Mouse (Mus musculus) myocyte (in vitro differentiated cells): ENCODE measurements around the gene 2610318N02Rik. TPM values are rescaled to one million over a fixed set of nuclear protein-coding genes. Genes with fewer than 3 reads are reported as not detected.
A peak's percentile ranks its signal among the peaks of the same experiment; 100 is the strongest.

Experiments
- H3K27me3 ChIP-seq: one replicate; pipeline ENCODE4 v1.6.1; 2011; ENCODE audit not compliant: control insufficient read depth, insufficient read depth, insufficient read length
- H3K36me3 ChIP-seq: one replicate; pipeline ENCODE4 v1.6.1; 2011; ENCODE audit not compliant: control insufficient read depth, insufficient read depth
- H3K4me2 ChIP-seq: one replicate; pipeline ENCODE4 v1.6.1; 2011; ENCODE audit warnings: low read depth, control low read depth
- H3K4me3 ChIP-seq: one replicate; pipeline ENCODE4 v1.5.1; 2011; ENCODE audit warnings: mild to moderate bottlenecking, control low read depth, moderate library complexity
- H3K79me2 ChIP-seq: one replicate; pipeline ENCODE4 v1.6.1; 2011; ENCODE audit not compliant: control insufficient read depth, insufficient read depth
- H3ac ChIP-seq: one replicate; pipeline ENCODE4 v1.6.1; 2011; ENCODE audit not compliant: control insufficient read depth, insufficient read length
- CEBPB ChIP-seq: IDR thresholded peaks from 2 replicates; pipeline ENCODE4 v1.6.1; 2011; ENCODE audit warnings: mild to moderate bottlenecking, moderate library complexity; ENCODE audit not compliant: poor library complexity, insufficient read depth, severe bottlenecking
- E2F4 ChIP-seq: IDR thresholded peaks from one replicate; pipeline ENCODE4 v1.6.1; 2011; ENCODE audit warnings: mild to moderate bottlenecking, control low read depth, moderate library complexity; ENCODE audit not compliant: insufficient read depth
- MAX ChIP-seq: IDR thresholded peaks from one replicate; pipeline ENCODE4 v1.6.1; 2011; ENCODE audit warnings: low read depth, mild to moderate bottlenecking, control low read depth
- MYOD1 ChIP-seq, 3 experiments: IDR thresholded peaks; one replicate each; pipeline ENCODE4 v1.6.1; 2011; ENCODE audit warnings: control low read depth in 2 of 3, low read depth in 2 of 3, mild to moderate bottlenecking in 2 of 3, moderate library complexity in 1 of 3; ENCODE audit not compliant: insufficient read length in 2 of 3, control insufficient read depth in 1 of 3
- MYOG ChIP-seq, 3 experiments: IDR thresholded peaks; one replicate each; pipeline ENCODE4 v1.6.1; 2011; ENCODE audit warnings: control low read depth in 2 of 3, low read depth in 2 of 3, mild to moderate bottlenecking in 2 of 3; ENCODE audit not compliant: insufficient read length in 2 of 3, control insufficient read depth in 1 of 3, insufficient read depth in 1 of 3
- POLR2A ChIP-seq: IDR thresholded peaks from one replicate; pipeline ENCODE4 v1.6.1; 2011; ENCODE audit warnings: low read depth, mild to moderate bottlenecking, control low read depth, moderate library complexity; ENCODE audit not compliant: insufficient read length
- POLR2AphosphoS2 ChIP-seq: IDR thresholded peaks from one replicate; pipeline ENCODE4 v1.6.1; 2011; ENCODE audit warnings: low read depth, control low read depth; ENCODE audit not compliant: insufficient read length
- REST ChIP-seq: IDR thresholded peaks from one replicate; pipeline ENCODE4 v1.6.1; 2011; ENCODE audit warnings: mild to moderate bottlenecking, control low read depth, moderate library complexity; ENCODE audit not compliant: insufficient read depth, insufficient read length
- SRF ChIP-seq: IDR thresholded peaks from one replicate; pipeline ENCODE4 v1.6.1; 2011; ENCODE audit warnings: low read depth; ENCODE audit not compliant: control insufficient read depth, insufficient read length
- TCF12 ChIP-seq: IDR thresholded peaks from one replicate; pipeline ENCODE4 v1.6.1; 2011; ENCODE audit warnings: mild to moderate bottlenecking, control low read depth; ENCODE audit not compliant: poor library complexity, insufficient read depth, severe bottlenecking
- TCF3 ChIP-seq: IDR thresholded peaks from one replicate; pipeline ENCODE4 v1.6.1; 2011; ENCODE audit warnings: low read depth, control low read depth; ENCODE audit not compliant: insufficient read length
- USF1 ChIP-seq: IDR thresholded peaks from one replicate; pipeline ENCODE4 v1.6.1; 2011; ENCODE audit warnings: low read depth, mild to moderate bottlenecking, control low read depth, moderate library complexity
- polyA plus RNA-seq: library from polyadenylated mRNA; unstranded; fragments of >200 nt; fragmentation: generic; extraction: Trizol; gene quantifications from one replicate; pipeline ENCODE4 v1.2.1, GENCODE M21; 2012; ENCODE audit warnings: missing spikeins

The 2610318N02Rik gene
- polyA plus RNA-seq, 1 experiment = 13.5 TPM

DNA sequence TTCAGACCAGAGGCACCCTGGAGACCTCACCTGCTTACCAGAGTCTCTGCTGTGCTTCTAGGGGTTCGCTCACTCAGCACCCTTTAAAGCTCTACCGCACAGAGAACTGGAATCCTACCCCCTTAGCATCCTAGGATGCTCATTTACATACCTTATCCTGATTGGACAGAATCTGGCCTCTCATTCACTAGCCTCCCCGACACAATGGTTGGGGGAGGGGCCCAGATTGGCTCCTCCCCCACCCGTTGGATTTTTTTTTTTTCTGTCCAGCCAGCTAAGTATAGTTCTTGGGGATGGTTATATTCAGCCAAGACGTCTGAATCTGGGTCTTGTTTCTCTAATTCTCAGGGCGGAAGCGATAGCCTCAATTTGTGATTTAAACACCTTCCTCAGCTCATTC lies 19.4 kb upstream of the 2610318N02Rik start, which contains the start of gene Ydjc:
Ydjc (plus strand) TSS at position 283 of the 400 bp plus-strand sequence.
- no peaks in the 10 kb centered on the region for H3K79me2 ChIP-seq
- no peaks in the 10 kb centered on the region for H3K27me3 ChIP-seq
- no peak within 1 kb of the TSS for H3ac ChIP-seq
- H3K36me3 ChIP-seq = no peaks in the 10 kb centered on the region
- no peak within 1 kb of the TSS for H3K4me3 ChIP-seq
- no peak within 1 kb of the TSS for H3K4me2 ChIP-seq
- TF ChIP-seq MAX = no peak
- TF ChIP-seq TCF12 = no peak
- no peak for TF ChIP-seq TCF3
- no peak for TF ChIP-seq MYOG (IDR thresholded peaks at IDR 0.05; ENCODE audit: control insufficient read depth in 1 of 3, insufficient read depth in 1 of 3, insufficient read length in 2 of 3, low read depth in 2 of 3)
- TF ChIP-seq USF1 = no peak
- no peak for TF ChIP-seq E2F4
- TF ChIP-seq MYOD1 (IDR thresholded peaks at IDR 0.05; ENCODE audit: control insufficient read depth in 1 of 3, insufficient read length in 2 of 3, low read depth in 2 of 3) = no peak
- TF ChIP-seq POLR2AphosphoS2 = no peak
- no peak for TF ChIP-seq POLR2A
- no peak for TF ChIP-seq CEBPB
- no peak for TF ChIP-seq REST
- no peak for TF ChIP-seq SRF

DNA sequence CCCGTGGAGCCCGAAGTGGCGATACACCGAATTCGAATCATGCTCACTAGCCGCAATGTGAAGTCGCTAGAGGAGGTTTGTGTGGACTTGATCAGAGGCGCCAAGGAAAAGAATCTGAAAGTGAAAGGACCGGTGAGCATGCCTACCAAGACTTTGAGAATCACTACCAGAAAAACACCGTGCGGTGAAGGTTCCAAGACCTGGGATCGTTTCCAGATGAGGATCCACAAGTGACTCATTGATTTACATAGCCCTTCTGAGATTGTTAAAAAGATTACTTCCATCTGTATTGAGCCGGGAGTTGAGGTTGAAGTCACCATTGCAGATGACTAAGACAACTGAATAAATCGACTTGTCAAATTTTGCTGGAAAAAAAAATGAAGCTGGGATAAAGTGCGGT lies 12.4 kb upstream of the 2610318N02Rik start:
- Histone ChIP-seq H3K4me2 (no peak overlapping the region), H3K27me3 (no peaks in the 10 kb centered on the region), H3ac (no peak overlapping the region), H3K4me3 (no peak overlapping the region), H3K36me3 (no peaks in the 10 kb centered on the region), H3K79me2 (no peaks in the 10 kb centered on the region)
- TF ChIP-seq E2F4 (no peak), POLR2AphosphoS2 (no peak), POLR2A (no peak), MYOD1 (IDR thresholded peaks at IDR 0.05; ENCODE audit: control insufficient read depth in 1 of 3, insufficient read length in 2 of 3, low read depth in 2 of 3) (no peak), SRF (no peak), MYOG (IDR thresholded peaks at IDR 0.05; ENCODE audit: control insufficient read depth in 1 of 3, insufficient read depth in 1 of 3, insufficient read length in 2 of 3, low read depth in 2 of 3) (no peak), REST (no peak), TCF12 (no peak), USF1 (no peak), TCF3 (no peak), CEBPB (no peak), MAX (no peak)

- H3K4me3 ChIP-seq = peak overlapping the region; percentile 48
- peak overlapping the region; percentile 95 for H3K4me2 ChIP-seq
- no peaks in the 10 kb centered on the region for H3K79me2 ChIP-seq
- H3K36me3 ChIP-seq = no peaks in the 10 kb centered on the region
- H3K27me3 ChIP-seq = no peaks in the 10 kb centered on the region
- TF ChIP-seq SRF (no peak), MAX (no peak), E2F4 (no peak), POLR2AphosphoS2 (no peak), TCF12 (no peak), REST (no peak), MYOD1 (IDR thresholded peaks at IDR 0.05; ENCODE audit: control insufficient read depth in 1 of 3, insufficient read length in 2 of 3, low read depth in 2 of 3) (no peak), USF1 (no peak)
- no peak overlapping the region for H3ac ChIP-seq
These were observed 7.9 kb upstream of the 2610318N02Rik start for GRCm38 (mm10) chr16:17132906-17133200.

DNA sequence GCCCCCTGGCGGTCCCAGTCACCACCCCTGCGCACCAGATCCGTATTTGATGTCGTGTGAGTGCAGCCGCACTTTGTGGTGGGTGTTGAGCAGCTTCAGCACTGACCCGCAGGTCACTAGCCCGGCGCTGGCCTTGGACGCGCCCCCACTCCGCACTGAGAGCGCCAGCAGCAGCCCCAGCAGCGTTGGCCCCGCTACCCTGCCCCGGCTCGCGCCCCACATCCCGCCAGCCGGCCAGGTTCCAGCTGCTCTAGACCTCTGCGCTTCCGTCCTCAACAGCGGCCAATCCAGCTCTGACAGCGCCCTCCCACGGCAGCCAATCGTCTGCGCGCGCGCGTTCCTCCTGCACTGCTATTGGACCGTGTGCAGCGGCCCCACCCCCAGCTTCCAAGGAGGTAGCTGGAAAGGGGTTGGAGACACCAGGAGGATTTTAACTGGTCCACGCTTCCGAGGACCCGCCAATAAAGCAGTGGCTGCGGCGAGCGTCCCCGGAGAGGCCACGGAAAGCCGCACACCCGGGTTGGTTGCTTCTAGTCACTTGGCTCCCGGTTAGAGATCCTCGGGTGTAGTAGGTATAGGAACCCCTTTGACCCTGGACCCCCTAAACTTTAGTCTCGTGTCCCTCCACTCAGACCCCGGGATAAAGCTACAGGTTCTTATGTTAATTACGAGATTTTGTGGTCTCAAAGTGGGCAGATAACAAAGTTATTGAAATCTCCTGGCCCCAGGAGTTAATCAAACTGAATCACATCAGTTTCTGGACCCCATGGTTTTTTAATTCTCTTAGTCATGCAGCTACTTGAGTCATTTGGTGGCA lies 7.3 kb upstream of the 2610318N02Rik start, which contains the start of gene Sdf2l1:
Sdf2l1 (minus strand) TSS at position 295 of the 817 bp plus-strand sequence.
- peak within 1 kb of the TSS; percentile 48 for H3K4me3 ChIP-seq
- H3ac ChIP-seq = peak within 1 kb of the TSS; percentile 9
- no peaks in the 10 kb centered on the region for H3K79me2 ChIP-seq
- H3K36me3 ChIP-seq = no peaks in the 10 kb centered on the region
- no peaks in the 10 kb centered on the region for H3K27me3 ChIP-seq
- TF ChIP-seq E2F4 (peak; percentile 55), TCF12 (no peak), CEBPB (no peak), SRF (no peak), POLR2A (peak; percentile 83), MYOG (IDR thresholded peaks at IDR 0.05; ENCODE audit: control insufficient read depth in 1 of 3, insufficient read depth in 1 of 3, insufficient read length in 2 of 3, low read depth in 2 of 3) (peak in 2 of 3 experiments; percentile 25 to 50), POLR2AphosphoS2 (peak; percentile 73), REST (no peak), MYOD1 (IDR thresholded peaks at IDR 0.05; ENCODE audit: control insufficient read depth in 1 of 3, insufficient read length in 2 of 3, low read depth in 2 of 3) (peak in 2 of 3 experiments; percentile 25 to 62), MAX (no peak), TCF3 (no peak), USF1 (no peak)
- peak within 1 kb of the TSS; percentile 96 for H3K4me2 ChIP-seq
